Mouse (Mus musculus): ENCODE results near the gene Dgkd. TPM values are rescaled to one million over a fixed set of nuclear protein-coding genes. Genes with fewer than 3 reads are reported as not detected.

The Dgkd gene
- polyA plus RNA-seq, 2 experiments: 8.0 to 8.1 TPM

GRCm38 (mm10) chr1:87836453-87836852 is 16.6 kb upstream of the Dgkd start:
- Histone ChIP-seq H3K9me3 (ENCODE audit: control insufficient read depth, low read length) (no peaks in the 10 kb centered on the region), H3K4me1 (replicated peaks; ENCODE audit: control insufficient read depth in 2 of 2, insufficient read depth in 2 of 2, low read length in 1 of 2) (no peaks in the 10 kb centered on the region), H3K4me3 (ENCODE audit: insufficient read depth in 1 of 2, low read depth in 2 of 2, low read length in 2 of 2) (no peak overlapping the region), H3K36me3 (replicated peaks; ENCODE audit: control insufficient read depth, insufficient read depth, low read depth) (no peaks in the 10 kb centered on the region), H3K9ac (replicated peaks) (no peak overlapping the region), H3K27ac (no peak overlapping the region), H3K4me2 (ENCODE audit: low read depth) (no peak overlapping the region), H3K27me3 (ENCODE audit: control insufficient read depth, insufficient read depth, low read length) (no peaks in the 10 kb centered on the region)
- ATAC-seq (ENCODE audit: insufficient read depth) (no peak), DNase-seq (ENCODE audit: low read depth in 3 of 3, low spot score in 3 of 3) (no peak)
- 50% methylated on average over 1 of the region's 1 CpGs for WGBS (ENCODE audit: insufficient replicate concordance)
- TF ChIP-seq CTCF (IDR thresholded peaks at IDR 0.05; ENCODE audit: low read depth): no peak
- TF ChIP-seq EP300 (IDR thresholded peaks at IDR 0.05; ENCODE audit: low read depth): no peak

GRCm38 (mm10) chr1:87837018-87837417 is 16.1 kb upstream of the Dgkd start:
- Histone ChIP-seq H3K4me3 (ENCODE audit: insufficient read depth in 1 of 2, low read depth in 2 of 2, low read length in 2 of 2) (no peak overlapping the region), H3K9ac (replicated peaks) (no peak overlapping the region), H3K36me3 (replicated peaks; ENCODE audit: control insufficient read depth, insufficient read depth, low read depth) (no peaks in the 10 kb centered on the region), H3K4me2 (ENCODE audit: low read depth) (no peak overlapping the region), H3K27ac (no peak overlapping the region), H3K27me3 (ENCODE audit: control insufficient read depth, insufficient read depth, low read length) (no peaks in the 10 kb centered on the region), H3K4me1 (replicated peaks; ENCODE audit: control insufficient read depth in 2 of 2, insufficient read depth in 2 of 2, low read length in 1 of 2) (no peaks in the 10 kb centered on the region), H3K9me3 (ENCODE audit: control insufficient read depth, low read length) (no peaks in the 10 kb centered on the region)
- ATAC-seq (ENCODE audit: insufficient read depth) (no peak), DNase-seq (ENCODE audit: low read depth in 3 of 3, low spot score in 3 of 3) (no peak)
- TF ChIP-seq EP300 (IDR thresholded peaks at IDR 0.05; ENCODE audit: low read depth): no peak
- TF ChIP-seq CTCF (IDR thresholded peaks at IDR 0.05; ENCODE audit: low read depth): no peak
- WGBS (ENCODE audit: insufficient replicate concordance): 46% methylated on average over 5 of the region's 5 CpGs

GRCm38 (mm10) chr1:87840411-87841208 is 12.5 kb upstream of the Dgkd start:
- Histone ChIP-seq H3K4me1 (replicated peaks; ENCODE audit: control insufficient read depth in 2 of 2, insufficient read depth in 2 of 2, low read length in 1 of 2) (no peaks in the 10 kb centered on the region), H3K36me3 (replicated peaks; ENCODE audit: control insufficient read depth, insufficient read depth, low read depth) (no peaks in the 10 kb centered on the region), H3K27me3 (ENCODE audit: control insufficient read depth, insufficient read depth, low read length) (no peaks in the 10 kb centered on the region), H3K9me3 (ENCODE audit: control insufficient read depth, low read length) (no peaks in the 10 kb centered on the region), H3K27ac (no peak overlapping the region), H3K4me2 (ENCODE audit: low read depth) (no peak overlapping the region), H3K4me3 (ENCODE audit: insufficient read depth in 1 of 2, low read depth in 2 of 2, low read length in 2 of 2) (no peak overlapping the region), H3K9ac (replicated peaks) (no peak overlapping the region)
- DNase-seq (ENCODE audit: low read depth in 3 of 3, low spot score in 3 of 3) (no peak), ATAC-seq (ENCODE audit: insufficient read depth) (no peak)
- no peak for TF ChIP-seq CTCF (IDR thresholded peaks at IDR 0.05; ENCODE audit: low read depth)
- no peak for TF ChIP-seq EP300 (IDR thresholded peaks at IDR 0.05; ENCODE audit: low read depth)
- WGBS (ENCODE audit: insufficient replicate concordance): 64% methylated on average over 11 of the region's 11 CpGs

- peak; percentile 47 for ATAC-seq (ENCODE audit: insufficient read depth)
- TF ChIP-seq CTCF (IDR thresholded peaks at IDR 0.05; ENCODE audit: low read depth) (no peak), EP300 (IDR thresholded peaks at IDR 0.05; ENCODE audit: low read depth) (no peak)
- WGBS (ENCODE audit: insufficient replicate concordance): 12% methylated on average over 2 of the region's 2 CpGs
These were observed 6.1 kb upstream of the Dgkd start for GRCm38 (mm10) chr1:87846801-87847474.

GRCm38 (mm10) chr1:87847475-87848168 is 5.5 kb upstream of the Dgkd start:
- Histone ChIP-seq H3K9ac (replicated peaks) (no peak overlapping the region), H3K9me3 (ENCODE audit: control insufficient read depth, low read length) (no peaks in the 10 kb centered on the region), H3K4me3 (ENCODE audit: insufficient read depth in 1 of 2, low read depth in 2 of 2, low read length in 2 of 2) (no peak overlapping the region), H3K4me2 (ENCODE audit: low read depth) (no peak overlapping the region), H3K27ac (no peak overlapping the region), H3K27me3 (ENCODE audit: control insufficient read depth, insufficient read depth, low read length) (no peaks in the 10 kb centered on the region), H3K4me1 (replicated peaks; ENCODE audit: control insufficient read depth in 2 of 2, insufficient read depth in 2 of 2, low read length in 1 of 2) (peaks cover 10 to 26% of the 10 kb centered on the region in 2 experiments), H3K36me3 (replicated peaks; ENCODE audit: control insufficient read depth, insufficient read depth, low read depth) (no peaks in the 10 kb centered on the region)
- 11% methylated on average over 4 of the region's 4 CpGs for WGBS (ENCODE audit: insufficient replicate concordance)
- no peak for TF ChIP-seq CTCF (IDR thresholded peaks at IDR 0.05; ENCODE audit: low read depth)
- TF ChIP-seq EP300 (IDR thresholded peaks at IDR 0.05; ENCODE audit: low read depth): no peak
- ATAC-seq (ENCODE audit: insufficient read depth) (no peak), DNase-seq (ENCODE audit: low read depth in 3 of 3, low spot score in 3 of 3) (no peak)

More at GRCm38 (mm10) chr1:87846801-87847474, 6.1 kb upstream of the Dgkd start:
- Histone ChIP-seq H3K4me3 (ENCODE audit: insufficient read depth in 1 of 2, low read depth in 2 of 2, low read length in 2 of 2) (no peak overlapping the region), H3K27ac (no peak overlapping the region), H3K4me2 (ENCODE audit: low read depth) (no peak overlapping the region), H3K36me3 (replicated peaks; ENCODE audit: control insufficient read depth, insufficient read depth, low read depth) (no peaks in the 10 kb centered on the region), H3K9me3 (ENCODE audit: control insufficient read depth, low read length) (no peaks in the 10 kb centered on the region), H3K9ac (replicated peaks) (no peak overlapping the region), H3K4me1 (replicated peaks; ENCODE audit: control insufficient read depth in 2 of 2, insufficient read depth in 2 of 2, low read length in 1 of 2) (peaks cover 7 to 23% of the 10 kb centered on the region in 2 experiments), H3K27me3 (ENCODE audit: control insufficient read depth, insufficient read depth, low read length) (no peaks in the 10 kb centered on the region)
- DNase-seq (ENCODE audit: low read depth in 3 of 3, low spot score in 3 of 3): no peak

Data from liver, embryonic 14.5 days (tissue).